Mouse (Mus musculus) neural tube, embryonic 13.5 days (tissue): ENCODE data around the gene Sertad1. TPM values are rescaled to one million over a fixed set of nuclear protein-coding genes. Genes with fewer than 3 reads are reported as not detected.
"Not testable (repeated sequence)": the region's sequence is repeated elsewhere in the genome, so short reads cannot be mapped to it uniquely, and the experiment has no call there.

Experiments used
- ATAC-seq: fragments of 200-750 bp; cut with Nextera tagmentation; 2 replicates; pipeline ENCODE4 v1.8.0; 2017; ENCODE audit warnings: low read depth, mild to moderate bottlenecking, moderate TSS enrichment, moderate library complexity
- H3K27ac ChIP-seq: fragments of 300-500 bp; sonication (generic); replicated peaks from 2 replicates; pipeline ENCODE4 v1.5.1; 2015; ENCODE audit warnings: moderate library complexity, mild to moderate bottlenecking, inconsistent platforms
- H3K27me3 ChIP-seq: fragments of 300-500 bp; sonication (generic); 2 replicates; pipeline ENCODE4 v1.6.1; 2015; ENCODE audit warnings: mild to moderate bottlenecking, inconsistent platforms
- H3K36me3 ChIP-seq: fragments of 300-500 bp; sonication (generic); 2 replicates; pipeline ENCODE4 v1.6.1; 2015; ENCODE audit warnings: mild to moderate bottlenecking, inconsistent platforms
- H3K4me1 ChIP-seq: fragments of 300-500 bp; sonication (generic); replicated peaks from 2 replicates; pipeline ENCODE4 v1.6.1; 2015; ENCODE audit warnings: inconsistent platforms
- H3K4me2 ChIP-seq: fragments of 300-500 bp; sonication (generic); 2 replicates; pipeline ENCODE4 v1.6.1; 2015; ENCODE audit warnings: inconsistent platforms, mild to moderate bottlenecking, moderate library complexity
- H3K4me3 ChIP-seq: fragments of 300-500 bp; sonication (generic); 2 replicates; pipeline ENCODE4 v1.5.1; 2015; ENCODE audit warnings: mild to moderate bottlenecking, inconsistent platforms
- H3K9ac ChIP-seq: fragments of 300-500 bp; sonication (generic); 2 replicates; pipeline ENCODE4 v1.6.1; 2015; ENCODE audit warnings: moderate library complexity, mild to moderate bottlenecking, inconsistent platforms
- H3K9me3 ChIP-seq: fragments of 300-500 bp; sonication (generic); 2 replicates; pipeline ENCODE4 v1.6.1; 2016; ENCODE audit warnings: inconsistent platforms
- WGBS: fragments of 180-500 bp; shearing (Covaris S2); methylation state at CpG from one replicate; pipeline ENCODE4 v1.1.7; 2015; 5-methylcytosine and 5-hydroxymethylcytosine counted together
- polyA plus RNA-seq: library from polyadenylated mRNA; unstranded; fragments of >200 nt; fragmentation: Nextera tagmentation; extraction: Ambion mirVana; gene quantifications from 2 replicates; pipeline ENCODE4 v1.2.1, GENCODE M21; 2015

Gene Sertad1
- polyA plus RNA-seq, 1 experiment from 2014 or later, result 12.3 TPM

DNA sequence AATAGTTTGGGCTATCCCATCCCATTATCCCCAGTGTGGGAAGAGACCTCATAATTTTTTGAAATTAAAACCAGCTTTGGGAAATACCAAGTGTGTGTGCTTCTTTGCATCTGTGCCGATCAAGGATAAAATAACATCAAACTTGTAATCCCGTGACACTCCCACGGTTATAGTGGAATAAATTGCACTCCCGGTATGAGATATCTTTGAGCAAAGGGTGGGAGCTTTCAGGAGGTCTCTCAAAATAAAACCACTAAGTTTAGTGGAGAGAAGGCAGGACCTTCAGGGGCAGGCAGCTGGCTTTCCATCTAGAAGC is 3.5 kb downstream of the Sertad1 start:
- 39% methylated on average over 4 of the region's 4 CpGs for WGBS
- ATAC-seq, result no peak
- Histone ChIP-seq H3K9ac (peak overlapping the region; percentile 67), H3K9me3 (no peaks in the 10 kb centered on the region), H3K27me3 (0 out of 2 replicates have a peak, but pooled peaks cover 7% of the 10 kb centered on the region), H3K4me2 (peak overlapping the region; percentile 54), H3K36me3 (no peaks in the 10 kb centered on the region), H3K4me3 (peak overlapping the region; percentile 30), H3K4me1 (peaks cover 24% of the 10 kb centered on the region), H3K27ac (peak overlapping the region; percentile 64)

DNA sequence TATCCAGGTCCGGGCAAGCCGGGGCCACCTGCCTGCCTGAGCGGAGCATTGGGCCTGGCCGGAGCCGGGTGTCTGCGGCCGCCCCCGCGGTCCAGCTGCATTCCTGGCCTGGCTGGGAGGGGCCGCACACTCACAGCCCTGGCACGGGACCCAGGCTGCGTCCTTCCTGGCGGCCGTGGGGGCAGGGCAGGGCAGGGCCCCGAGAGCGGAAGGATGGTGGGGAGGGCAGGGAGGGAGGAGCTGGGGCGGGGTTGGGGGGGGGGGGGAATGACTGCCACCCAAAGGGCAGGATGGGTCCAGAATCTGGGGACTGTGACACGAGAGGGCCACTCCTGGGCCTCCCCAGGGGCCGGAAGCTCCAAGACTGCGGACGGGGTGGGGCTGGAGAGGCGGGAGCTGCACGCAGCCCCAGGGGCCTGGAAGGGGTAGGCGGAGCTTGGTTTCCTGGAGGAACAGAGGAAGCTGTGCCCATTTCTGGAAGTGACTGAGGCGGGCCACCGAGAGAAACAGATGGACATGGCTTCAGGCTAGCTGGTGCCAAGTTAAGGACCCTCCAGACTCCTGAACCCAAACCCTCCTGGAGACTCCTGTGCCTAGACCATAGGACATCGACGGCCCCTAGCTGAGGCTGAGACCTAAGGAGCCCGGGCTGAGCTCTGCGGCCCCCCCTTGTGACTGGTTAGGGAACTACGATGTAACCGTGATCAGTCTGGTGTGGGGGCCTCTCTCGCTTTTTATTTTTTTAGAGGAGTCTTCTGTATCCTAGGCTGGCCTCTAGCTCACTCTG is 4.0 kb downstream of the Sertad1 start:
- no peak for ATAC-seq
- Histone ChIP-seq H3K27ac (peak overlapping the region; percentile 64), H3K9ac (peak overlapping the region; percentile 67), H3K4me3 (peak overlapping the region; percentile 30), H3K4me1 (peaks cover 24% of the 10 kb centered on the region), H3K4me2 (peak overlapping the region; percentile 54), H3K9me3 (no peaks in the 10 kb centered on the region), H3K27me3 (0 out of 2 replicates have a peak, but pooled peaks cover 4% of the 10 kb centered on the region), H3K36me3 (no peaks in the 10 kb centered on the region)
- under 1% methylated on average over 32 of the region's 33 CpGs for WGBS

DNA sequence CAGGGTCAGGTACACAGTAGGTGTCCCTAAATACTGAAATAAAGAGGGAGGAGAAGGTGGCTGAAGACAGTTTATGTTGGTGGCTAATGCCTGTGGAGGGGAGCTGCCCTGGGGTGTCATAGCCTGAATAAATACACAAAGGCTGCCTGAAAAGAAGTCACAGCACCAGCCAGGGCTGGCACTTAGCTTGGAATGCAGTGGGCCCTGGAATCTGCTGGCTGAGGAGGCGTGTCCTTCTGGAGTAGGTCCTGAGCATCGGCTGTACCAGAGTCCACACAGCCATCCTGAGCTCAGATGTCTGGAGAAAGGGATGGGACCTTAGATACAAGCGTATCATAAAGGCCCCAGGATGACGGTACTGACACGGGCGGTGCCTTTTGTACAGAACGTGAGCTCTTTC is 5.1 kb downstream of the Sertad1 start:
- no peak overlapping the region for H3K4me2 ChIP-seq
- ATAC-seq, result no peak

DNA sequence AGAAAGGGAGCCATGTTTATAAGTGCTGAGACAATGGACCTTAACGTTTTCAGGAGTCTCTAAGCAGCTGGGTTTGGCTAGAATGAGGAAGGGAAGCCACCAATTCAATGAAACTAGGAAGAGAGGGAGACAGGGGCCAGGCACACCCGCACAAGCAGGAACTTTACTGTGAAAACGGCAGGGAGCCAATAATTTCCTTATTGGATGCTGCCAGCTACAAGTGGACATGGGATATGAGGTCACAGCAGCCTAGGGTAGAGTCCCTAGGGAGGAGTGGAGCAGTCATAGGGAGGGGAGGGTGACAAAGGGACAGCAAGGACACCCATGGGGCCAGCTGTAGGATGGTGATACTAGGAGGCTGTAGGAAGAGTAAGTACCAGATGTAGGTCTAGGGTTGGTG is 6.3 kb downstream of the Sertad1 start:
- peaks cover 13% of the 10 kb centered on the region for H3K4me1 ChIP-seq
- no peak overlapping the region for H3K4me3 ChIP-seq
- no peak for ATAC-seq
- 73% methylated on average over 3 of the region's 3 CpGs for WGBS
- no peaks in the 10 kb centered on the region for H3K36me3 ChIP-seq
- no peak overlapping the region for H3K27ac ChIP-seq
- H3K9me3 ChIP-seq, result no peaks in the 10 kb centered on the region
- no peak overlapping the region for H3K9ac ChIP-seq
- 0 out of 2 replicates have a peak, but pooled peaks cover 4% of the 10 kb centered on the region for H3K27me3 ChIP-seq
- no peak overlapping the region for H3K4me2 ChIP-seq

More for the DNA sequence above, 5.1 kb downstream of the Sertad1 start:
- peaks cover 20% of the 10 kb centered on the region for H3K4me1 ChIP-seq
- H3K36me3 ChIP-seq, result no peaks in the 10 kb centered on the region
- no peak overlapping the region for H3K27ac ChIP-seq
- H3K4me3 ChIP-seq, result no peak overlapping the region
- no peaks in the 10 kb centered on the region for H3K9me3 ChIP-seq
- 74% methylated on average over 7 of the region's 7 CpGs for WGBS
- 0 out of 2 replicates have a peak, but pooled peaks cover 4% of the 10 kb centered on the region for H3K27me3 ChIP-seq
- peak overlapping the region; percentile 17; the same call in 1 of the 2 replicates for H3K9ac ChIP-seq

DNA sequence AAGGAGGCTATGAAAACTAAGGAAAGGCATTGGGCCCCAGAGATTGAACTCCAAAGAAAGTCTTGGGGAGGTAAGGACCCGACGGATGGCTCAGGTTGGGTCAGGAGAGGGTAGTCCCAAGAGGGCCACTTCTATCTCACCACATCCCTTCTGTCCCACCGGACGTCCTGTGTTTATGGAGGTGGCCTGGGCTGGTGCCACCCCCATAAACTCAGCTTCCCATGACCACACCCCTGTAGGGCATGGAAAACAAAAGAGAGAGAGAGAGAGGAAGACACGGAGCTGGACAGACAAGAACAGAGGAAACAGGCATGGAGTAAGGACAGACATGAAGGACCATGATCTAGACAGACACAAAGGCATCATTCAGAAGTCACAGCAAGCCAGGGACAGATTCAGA is 6.7 kb downstream of the Sertad1 start:
- Histone ChIP-seq H3K27me3 (0 out of 2 replicates have a peak, but pooled peaks cover 4% of the 10 kb centered on the region), H3K4me3 (no peak overlapping the region), H3K9ac (no peak overlapping the region), H3K9me3 (no peaks in the 10 kb centered on the region), H3K4me1 (peaks cover 9% of the 10 kb centered on the region), H3K27ac (no peak overlapping the region), H3K4me2 (no peak overlapping the region), H3K36me3 (no peaks in the 10 kb centered on the region)
- 81% methylated on average over 5 of the region's 5 CpGs for WGBS
- ATAC-seq, result no peak

DNA sequence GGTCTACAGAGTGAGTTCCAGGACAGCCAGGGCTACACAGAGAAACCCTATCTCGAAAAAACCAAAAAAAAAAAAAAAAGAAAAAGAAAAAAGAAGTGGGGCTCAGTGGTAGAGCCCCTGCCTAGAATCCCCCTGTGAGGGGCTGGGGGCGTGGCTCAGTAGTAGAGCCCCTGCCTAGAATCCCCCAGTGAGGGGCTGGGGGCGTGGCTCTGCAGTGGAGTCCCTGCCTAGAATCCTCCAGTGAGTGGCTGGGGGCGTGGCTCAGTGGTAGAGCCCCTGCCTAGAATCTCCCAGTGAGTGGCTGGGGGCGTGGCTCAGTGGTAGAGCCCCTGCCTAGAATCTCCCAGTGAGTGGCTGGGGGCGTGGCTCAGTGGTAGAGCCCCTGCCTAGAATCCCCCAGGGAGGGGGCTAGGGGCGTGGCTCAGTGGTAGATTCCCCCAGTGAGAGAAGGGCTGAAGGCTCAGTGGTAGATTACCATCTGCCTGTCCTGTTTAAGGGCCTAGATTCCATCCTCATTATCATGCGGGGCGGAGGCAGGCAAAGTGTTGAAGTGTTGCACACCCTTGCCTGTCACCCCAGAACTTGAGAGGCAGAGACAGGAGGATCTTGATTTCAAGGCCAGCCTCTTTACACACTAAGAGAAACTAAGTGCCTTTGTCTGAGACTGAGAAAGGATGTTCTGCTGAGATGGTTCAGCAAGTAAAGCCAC is 8.1 kb downstream of the Sertad1 start:
- H3K9ac ChIP-seq, H3K4me3 ChIP-seq, H3K4me2 ChIP-seq, H3K9me3 ChIP-seq, H3K36me3 ChIP-seq, H3K27ac ChIP-seq, H3K27me3 ChIP-seq, ATAC-seq, H3K4me1 ChIP-seq: not testable (repeated sequence)
- 87% methylated on average over 9 of the region's 9 CpGs for WGBS

DNA sequence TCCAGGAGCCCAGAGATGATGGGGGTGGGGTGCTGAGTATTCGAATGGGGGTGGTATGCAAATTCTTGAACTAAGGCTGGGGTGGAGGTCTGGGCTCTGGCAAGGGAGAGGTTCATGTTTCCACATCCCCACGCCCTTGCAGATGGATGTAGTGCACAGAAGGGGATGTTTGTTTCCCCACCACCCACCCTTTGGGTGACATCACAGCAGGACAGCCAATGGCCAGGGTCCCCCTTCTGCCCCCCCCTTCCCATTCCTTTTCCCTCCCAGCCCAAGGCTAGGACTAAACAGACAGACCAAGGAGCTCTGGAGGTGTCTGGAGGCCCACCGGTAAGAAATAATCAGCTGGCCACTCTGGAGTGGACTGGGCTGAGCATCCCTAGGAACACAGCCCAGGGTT is 12.3 kb downstream of the Sertad1 start, which contains the start of gene Prx:
Gene Prx (plus strand): TSS at position 289 of the 400 bp plus-strand sequence.
- Histone ChIP-seq H3K4me3 (no peak within 1 kb of the TSS), H3K27ac (no peak within 1 kb of the TSS), H3K36me3 (no peaks in the 10 kb centered on the region), H3K9ac (no peak within 1 kb of the TSS), H3K9me3 (no peaks in the 10 kb centered on the region), H3K27me3 (no peaks in the 10 kb centered on the region), H3K4me1 (no peaks in the 10 kb centered on the region), H3K4me2 (no peak within 1 kb of the TSS)
- ATAC-seq, result no peak
- WGBS, result 47% methylated on average over 3 of the region's 3 CpGs

DNA sequence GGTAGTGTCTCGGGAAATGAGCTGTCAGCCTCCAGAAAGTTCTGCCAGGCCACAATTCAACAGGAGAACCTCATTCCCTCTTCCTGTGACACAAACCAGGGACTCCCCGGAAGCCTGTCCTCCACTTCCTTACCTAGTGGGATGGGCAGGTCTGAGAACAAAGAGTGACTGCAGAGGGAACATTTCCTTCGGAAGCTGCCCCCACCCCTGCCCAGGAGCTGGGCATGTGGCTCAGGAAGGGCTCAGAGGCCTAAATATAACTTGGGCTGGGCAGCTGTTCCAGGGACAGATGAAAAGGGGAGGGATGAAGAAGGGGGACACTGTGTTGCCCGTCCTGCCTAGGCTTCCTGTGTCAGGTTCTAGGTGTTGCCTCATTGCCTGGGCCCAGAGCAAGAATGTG is 14.9 kb downstream of the Sertad1 start:
- Histone ChIP-seq H3K27me3 (no peaks in the 10 kb centered on the region), H3K4me1 (peaks cover 3% of the 10 kb centered on the region; the same call in 1 of the 2 replicates)
- no peak for ATAC-seq

DNA sequence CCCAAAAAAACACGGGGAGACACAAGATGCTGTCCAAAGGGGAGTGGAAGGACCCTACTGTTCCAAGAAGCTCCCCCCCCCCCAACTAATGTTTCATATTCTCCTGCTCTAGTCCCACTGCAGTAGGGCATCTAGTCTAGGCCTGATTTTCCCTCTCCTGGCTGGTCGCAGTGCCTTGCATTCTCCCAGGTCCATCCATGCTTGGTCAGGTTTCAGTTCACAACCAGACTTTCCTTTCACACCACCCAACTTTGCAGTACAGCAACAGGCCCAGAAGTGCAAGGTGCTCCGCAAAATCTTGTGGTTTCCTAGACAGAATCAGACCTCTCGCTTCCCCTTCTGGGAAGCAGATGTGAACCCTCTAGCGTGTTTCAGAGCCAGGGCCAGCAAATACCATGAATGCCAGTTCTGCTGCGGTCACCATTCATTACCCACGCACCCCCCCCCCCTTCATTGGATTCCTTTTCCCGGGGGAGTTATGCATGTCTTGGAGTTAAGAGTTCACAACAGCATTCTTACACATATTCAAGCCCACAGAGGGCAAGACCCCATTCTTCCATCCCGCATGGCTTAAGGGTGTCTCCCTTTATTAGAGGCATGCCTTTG is 20.2 kb downstream of the Sertad1 start:
- WGBS, result 39% methylated on average over 9 of the region's 9 CpGs
- H3K9ac ChIP-seq, result peak overlapping the region; percentile 77; the same call in 1 of the 2 replicates
- ATAC-seq, result no peak

More for the DNA sequence above, 14.9 kb downstream of the Sertad1 start:
- H3K27ac ChIP-seq, result no peak overlapping the region
- H3K36me3 ChIP-seq, result no peaks in the 10 kb centered on the region
- H3K9me3 ChIP-seq, result no peaks in the 10 kb centered on the region
- 69% methylated on average over 4 of the region's 4 CpGs for WGBS
- H3K4me3 ChIP-seq, result no peak overlapping the region
- no peak overlapping the region for H3K9ac ChIP-seq
- H3K4me2 ChIP-seq, result no peak overlapping the region

DNA sequence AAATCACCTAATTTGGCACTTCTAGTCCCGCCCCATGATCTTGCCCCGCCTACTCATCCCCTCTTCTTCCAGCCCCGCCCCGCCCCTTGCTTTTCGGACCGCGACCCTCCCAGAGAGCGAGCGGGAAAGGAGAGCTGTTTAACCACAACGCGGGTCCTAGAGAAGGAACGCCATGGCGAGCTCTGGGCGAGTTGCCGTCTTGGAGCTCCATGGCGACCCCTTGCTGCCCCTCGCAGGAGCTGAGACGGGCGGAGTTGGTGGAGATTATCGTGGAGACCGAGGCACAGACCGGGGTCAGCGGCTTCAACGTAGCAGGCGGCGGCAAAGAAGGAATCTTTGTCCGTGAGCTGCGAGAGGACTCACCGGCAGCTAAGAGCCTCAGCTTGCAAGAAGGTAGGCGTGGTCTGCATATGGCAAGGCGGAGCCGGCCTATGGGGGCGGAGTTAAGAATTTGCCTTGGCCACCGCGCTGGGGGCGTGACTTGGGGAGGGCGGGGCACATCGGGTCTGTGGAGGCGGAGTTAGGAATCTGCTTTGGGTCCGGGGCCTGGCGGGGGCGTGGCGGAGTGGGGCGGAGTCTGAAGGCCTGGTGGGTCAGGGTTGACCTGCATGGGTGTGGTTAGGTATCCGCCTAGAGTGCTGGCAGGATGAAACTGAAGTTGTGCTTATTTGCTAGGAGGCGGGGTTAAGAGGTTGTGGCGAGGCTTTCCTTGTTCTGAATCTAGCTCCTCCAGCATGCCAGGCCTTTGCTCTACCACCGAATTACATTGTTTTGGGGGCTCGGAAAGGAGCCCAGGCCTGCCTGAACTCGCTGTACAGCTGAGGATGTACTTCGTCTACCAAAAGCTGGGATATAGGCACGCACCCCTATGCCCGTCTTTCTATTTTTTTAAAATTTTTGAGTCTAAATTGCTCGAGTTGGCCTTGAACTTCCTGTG is 21.3 kb downstream of the Sertad1 start:
- Histone ChIP-seq H3K9ac (peak overlapping the region; percentile 77), H3K4me2 (peak overlapping the region; percentile 60), H3K36me3 (no peaks in the 10 kb centered on the region), H3K27ac (peak overlapping the region; percentile 95), H3K27me3 (no peaks in the 10 kb centered on the region), H3K9me3 (no peaks in the 10 kb centered on the region), H3K4me3 (peak overlapping the region; percentile 54), H3K4me1 (peaks cover 15% of the 10 kb centered on the region)
- peak; percentile 91 for ATAC-seq
- under 1% methylated on average over 54 of the region's 54 CpGs for WGBS

More for the DNA sequence above, 20.2 kb downstream of the Sertad1 start:
- H3K27ac ChIP-seq, result peak overlapping the region; percentile 95
- no peaks in the 10 kb centered on the region for H3K36me3 ChIP-seq
- H3K27me3 ChIP-seq, result no peaks in the 10 kb centered on the region
- peak overlapping the region; percentile 60 for H3K4me2 ChIP-seq
- peak overlapping the region; percentile 54 for H3K4me3 ChIP-seq
- H3K4me1 ChIP-seq, result peaks cover 15% of the 10 kb centered on the region
- no peaks in the 10 kb centered on the region for H3K9me3 ChIP-seq

DNA sequence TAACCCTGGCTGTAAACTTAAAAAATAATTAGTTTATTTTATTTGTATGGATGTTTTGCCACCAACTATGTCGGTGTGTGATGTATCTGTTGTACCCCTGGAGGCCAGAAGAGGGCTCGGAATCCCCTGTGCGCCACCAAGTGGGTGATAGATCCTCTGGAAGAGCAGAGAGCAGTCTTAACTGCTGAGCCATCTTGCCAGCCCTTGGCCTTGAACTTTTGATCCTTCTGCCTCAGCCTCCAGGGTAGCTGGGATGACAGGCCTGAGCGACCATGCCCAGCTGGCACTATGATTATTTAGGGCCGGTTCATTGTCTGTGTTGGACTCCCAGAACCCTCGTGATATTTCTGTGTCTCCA is 21.9 kb downstream of the Sertad1 start:
- no peaks in the 10 kb centered on the region for H3K36me3 ChIP-seq
- ATAC-seq, result peak; percentile 37
- WGBS, result 29% methylated on average over 6 of the region's 6 CpGs
- H3K9ac ChIP-seq, result no peak overlapping the region
- H3K4me2 ChIP-seq, result peak overlapping the region; percentile 60
- H3K27me3 ChIP-seq, result no peaks in the 10 kb centered on the region
- peak overlapping the region; percentile 95; the same call in 1 of the 2 replicates for H3K27ac ChIP-seq
- no peaks in the 10 kb centered on the region for H3K9me3 ChIP-seq
- H3K4me1 ChIP-seq, result peaks cover 15% of the 10 kb centered on the region
- H3K4me3 ChIP-seq, result peak overlapping the region; percentile 54; the same call in 1 of the 2 replicates
